Mouse (Mus musculus) mature B cell (primary cell): Measurements from ENCODE around the gene Gtf3c4.

Experiments used
- in situ Hi-C: fragments of 300-500 bp; cut with MboI; formaldehyde crosslinking; loops from 2 replicates; pipeline ENCODE4 v1.14.3; 2019

Gene Gtf3c4

GRCm38 (mm10) chr2:28799575-28799974 is 40.6 kb downstream of the Gtf3c4 start:
- in situ Hi-C loops: no loop called here

- in situ Hi-C loops: no loop called here
Measured at GRCm38 (mm10) chr2:28798390-28798789, 41.8 kb downstream of the Gtf3c4 start.

- in situ Hi-C loops: no loop called here
Measured at GRCm38 (mm10) chr2:28797490-28798106, 42.6 kb downstream of the Gtf3c4 start.

GRCm38 (mm10) chr2:28796298-28796697 is 43.9 kb downstream of the Gtf3c4 start:
- in situ Hi-C loops: no loop called here

GRCm38 (mm10) chr2:28794623-28795022 is 45.5 kb downstream of the Gtf3c4 start:
- in situ Hi-C loops: no loop called here

GRCm38 (mm10) chr2:28792931-28793610 is 47.1 kb downstream of the Gtf3c4 start:
- in situ Hi-C loops: no loop called here

GRCm38 (mm10) chr2:28787067-28787619 is 53.0 kb downstream of the Gtf3c4 start:
- in situ Hi-C loops: no loop called here

GRCm38 (mm10) chr2:28786355-28787066 is 53.6 kb downstream of the Gtf3c4 start:
- in situ Hi-C loops: no loop called here

- in situ Hi-C loops: no loop called here
Measured at GRCm38 (mm10) chr2:28781310-28781709, 58.9 kb downstream of the Gtf3c4 start.

GRCm38 (mm10) chr2:28780001-28780782 is 60.0 kb downstream of the Gtf3c4 start:
- in situ Hi-C loops: no loop called here

- in situ Hi-C loops: no loop called here
Measured at GRCm38 (mm10) chr2:28776728-28777127, 63.4 kb downstream of the Gtf3c4 start.

- in situ Hi-C loops: no loop called here
Measured at GRCm38 (mm10) chr2:28774073-28774472, 66.1 kb downstream of the Gtf3c4 start.
